Mouse (Mus musculus) E14TG2a.4 (cell line): ENCODE data around the gene Grm6.

ENCODE experiments used
- CTCF ChIP-seq: conservative IDR thresholded peaks from 2 replicates; pipeline ENCODE4 v1.5.1; 2014; ENCODE audit warnings: low read length
- NANOG ChIP-seq: IDR thresholded peaks from 2 replicates; pipeline ENCODE4 v1.6.1; 2014; ENCODE audit warnings: borderline replicate concordance, low read length, mixed read lengths
- POU5F1 ChIP-seq: IDR thresholded peaks from 2 replicates; pipeline ENCODE4 v1.6.1; 2014; ENCODE audit warnings: low read length, borderline replicate concordance

DNA sequence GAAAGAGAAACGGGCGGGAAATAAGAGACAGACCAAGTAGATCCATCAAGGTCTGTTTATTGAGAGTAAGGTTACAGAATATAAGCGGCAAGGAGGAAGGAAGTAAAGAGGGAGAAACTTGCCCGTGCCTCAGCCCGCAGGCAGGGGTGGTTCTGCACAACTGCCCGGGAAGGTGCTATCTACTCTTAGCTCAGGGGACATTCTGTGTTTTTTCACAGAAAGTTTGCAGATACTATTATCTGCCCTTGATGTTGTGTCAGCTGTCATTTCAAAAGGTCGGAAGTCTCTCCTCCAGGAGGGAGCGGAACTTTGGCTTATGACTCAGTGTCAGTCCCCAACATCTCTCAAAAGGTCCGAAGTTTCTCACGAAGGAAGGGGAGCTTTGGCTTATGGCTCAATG is 1.2 kb upstream of the Grm6 start:
- TF ChIP-seq CTCF (no peak), POU5F1 (no peak), NANOG (no peak)
